Mouse (Mus musculus) forebrain, embryonic 10.5 days (tissue): ENCODE data around the gene Sec1. TPM values are rescaled to one million over a fixed set of nuclear protein-coding genes. Genes with fewer than 3 reads are reported as not detected.

Experiments
- DNase-seq: peaks from one replicate; pipeline ENCODE4 v3.0.0-alpha.2; 2017; ENCODE audit warnings: low spot score; ENCODE audit errors: extremely low spot score
- H3K27ac ChIP-seq: fragments of 300-500 bp; sonication (generic); 2 replicates; pipeline ENCODE4 v1.5.1; 2016; ENCODE audit warnings: mild to moderate bottlenecking
- H3K27me3 ChIP-seq: fragments of 300-500 bp; sonication (generic); 2 replicates; pipeline ENCODE4 v1.6.1; 2016; ENCODE audit warnings: mild to moderate bottlenecking; ENCODE audit not compliant: poor library complexity, severe bottlenecking
- H3K36me3 ChIP-seq: fragments of 300-500 bp; sonication (generic); replicated peaks from 2 replicates; pipeline ENCODE4 v1.6.1; 2016; ENCODE audit warnings: mild to moderate bottlenecking, moderate library complexity
- H3K4me1 ChIP-seq: fragments of 300-500 bp; sonication (generic); 2 replicates; pipeline ENCODE4 v1.6.1; 2016
- H3K4me3 ChIP-seq: fragments of 300-500 bp; sonication (generic); 2 replicates; pipeline ENCODE4 v1.5.1; 2016; ENCODE audit warnings: mild to moderate bottlenecking, moderate library complexity
- H3K9me3 ChIP-seq: fragments of 300-500 bp; sonication (generic); 2 replicates; pipeline ENCODE4 v1.6.1; 2016; ENCODE audit warnings: mild to moderate bottlenecking, moderate library complexity
- WGBS: fragments of 180-500 bp; shearing (Covaris S2); methylation state at CpG from one replicate; pipeline ENCODE4 v1.1.7; 2016; 5-methylcytosine and 5-hydroxymethylcytosine counted together
- polyA plus RNA-seq: library from polyadenylated mRNA; unstranded; fragments of >200 nt; fragmentation: Nextera tagmentation; extraction: Ambion mirVana; gene quantifications from 2 replicates; pipeline ENCODE4 v1.2.1, GENCODE M21; 2016

Gene Sec1
- polyA plus RNA-seq, 1 experiment from 2014 or later = 0.78 TPM

GRCm38 (mm10) chr7:45723781-45724180 lies 29.6 kb upstream of the Sec1 start:
- H3K4me3 ChIP-seq = no peak overlapping the region
- DNase-seq = no peak
- H3K9me3 ChIP-seq = no peaks in the 10 kb centered on the region
- H3K27me3 ChIP-seq = no peaks in the 10 kb centered on the region
- peaks cover 23% of the 10 kb centered on the region for H3K4me1 ChIP-seq
- 93% methylated on average over 14 of the region's 14 CpGs for WGBS
- H3K36me3 ChIP-seq = peaks cover 100% of the 10 kb centered on the region
- no peak overlapping the region for H3K27ac ChIP-seq

DNA sequence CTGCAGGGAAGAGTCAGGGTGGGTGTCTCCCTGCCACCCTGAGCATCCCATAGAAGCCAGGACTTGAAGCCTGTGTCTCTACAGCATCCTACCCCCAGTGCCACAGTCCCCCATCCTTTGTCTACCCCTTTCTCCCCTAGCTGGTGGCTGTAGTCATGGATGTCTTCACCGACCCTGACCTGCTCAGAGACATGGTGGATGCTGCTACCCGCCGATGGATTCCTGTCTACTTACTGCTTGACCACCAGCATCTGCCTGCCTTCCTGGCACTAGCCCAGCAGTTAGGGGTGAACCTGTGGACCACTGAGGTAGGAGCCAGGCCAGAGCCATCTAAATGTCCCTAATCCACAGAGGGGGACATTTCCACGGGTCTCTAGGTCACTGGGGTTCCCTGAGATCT lies 29.1 kb upstream of the Sec1 start:
- no peak overlapping the region for H3K4me3 ChIP-seq
- peaks cover 97% of the 10 kb centered on the region for H3K36me3 ChIP-seq
- H3K4me1 ChIP-seq = peaks cover 25% of the 10 kb centered on the region
- H3K9me3 ChIP-seq = no peaks in the 10 kb centered on the region
- H3K27me3 ChIP-seq = no peaks in the 10 kb centered on the region
- no peak overlapping the region for H3K27ac ChIP-seq
- 91% methylated on average over 4 of the region's 4 CpGs for WGBS
- no peak for DNase-seq

GRCm38 (mm10) chr7:45722348-45722713 lies 28.1 kb upstream of the Sec1 start:
- Histone ChIP-seq H3K36me3 (peaks cover 87% of the 10 kb centered on the region), H3K27me3 (no peaks in the 10 kb centered on the region), H3K27ac (no peak overlapping the region), H3K9me3 (no peaks in the 10 kb centered on the region), H3K4me3 (no peak overlapping the region; the same call in none of the 2 replicates), H3K4me1 (peaks cover 25% of the 10 kb centered on the region)
- 86% methylated on average over 13 of the region's 13 CpGs for WGBS
- DNase-seq = no peak

DNA sequence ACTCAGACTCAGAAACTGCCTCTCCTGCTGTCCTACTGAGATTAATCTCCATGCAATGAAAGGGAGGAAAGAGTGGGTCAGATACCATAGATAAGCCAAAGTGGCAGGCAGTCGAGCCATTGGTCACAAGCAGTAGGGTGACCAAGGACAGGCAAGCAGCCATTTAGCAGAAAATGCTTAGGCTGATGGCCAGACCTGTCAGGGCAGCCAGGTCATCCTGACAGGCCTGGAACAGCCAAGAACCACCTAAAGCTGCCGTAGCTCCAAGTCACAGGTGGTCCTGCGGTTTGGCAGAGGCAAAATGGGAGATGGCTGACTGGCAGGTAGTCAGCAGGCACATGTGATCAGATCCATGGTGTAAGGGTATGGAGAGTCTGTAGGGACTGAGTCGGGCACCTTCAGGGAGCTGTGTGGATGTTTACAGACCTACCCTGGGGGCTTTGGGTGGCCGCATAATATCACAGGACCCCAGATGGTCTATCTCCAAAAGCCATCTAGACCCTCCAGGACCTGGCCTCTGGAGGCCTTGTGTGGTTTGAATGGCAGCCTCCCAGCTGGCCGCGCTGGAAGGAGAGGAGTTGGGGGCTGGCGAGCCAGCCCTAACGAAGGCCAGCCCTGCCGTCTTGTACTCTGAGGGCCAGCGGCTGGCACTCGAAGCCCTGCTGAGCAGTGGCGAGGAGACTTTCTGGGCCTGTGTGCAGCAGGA lies 27.6 kb upstream of the Sec1 start:
- WGBS = 73% methylated on average over 13 of the region's 13 CpGs
- Histone ChIP-seq H3K4me3 (no peak overlapping the region; the same call in 1 of the 2 replicates), H3K27ac (no peak overlapping the region)

DNA sequence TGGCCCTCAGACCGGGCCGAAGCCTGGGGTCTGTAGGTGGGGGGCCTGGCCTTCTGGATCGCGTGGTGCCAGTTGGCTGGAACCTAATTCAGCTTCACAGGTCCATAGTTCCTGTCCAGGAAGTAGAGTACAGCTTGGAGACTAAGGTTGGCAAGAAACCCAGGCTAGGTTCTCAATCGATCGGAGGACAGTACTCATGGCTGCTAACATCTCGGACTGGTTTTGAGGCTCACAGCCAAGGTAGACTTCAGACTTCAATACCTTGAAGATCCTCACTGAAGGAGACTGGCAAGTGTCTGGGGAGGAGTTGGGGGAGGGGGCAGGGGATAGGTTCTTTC lies 27.0 kb upstream of the Sec1 start:
- no peak for DNase-seq
- no peaks in the 10 kb centered on the region for H3K9me3 ChIP-seq
- H3K36me3 ChIP-seq = peaks cover 76% of the 10 kb centered on the region
- 77% methylated on average over 7 of the region's 7 CpGs for WGBS
- H3K27ac ChIP-seq = no peak overlapping the region
- peaks cover 36% of the 10 kb centered on the region for H3K4me1 ChIP-seq
- no peaks in the 10 kb centered on the region for H3K27me3 ChIP-seq
- H3K4me3 ChIP-seq = no peak overlapping the region

More for the DNA sequence above, 27.6 kb upstream of the Sec1 start:
- Histone ChIP-seq H3K4me1 (peaks cover 30% of the 10 kb centered on the region), H3K36me3 (peaks cover 82% of the 10 kb centered on the region), H3K27me3 (no peaks in the 10 kb centered on the region), H3K9me3 (no peaks in the 10 kb centered on the region)
- DNase-seq = no peak

GRCm38 (mm10) chr7:45720413-45721233 lies 26.4 kb upstream of the Sec1 start, which contains the start of gene Fam83e:
TSS of gene Fam83e (plus strand) at chr7:45721212.
- H3K27me3 ChIP-seq = no peaks in the 10 kb centered on the region
- no peak for DNase-seq
- H3K9me3 ChIP-seq = no peaks in the 10 kb centered on the region
- peaks cover 70% of the 10 kb centered on the region for H3K36me3 ChIP-seq
- peaks cover 42% of the 10 kb centered on the region for H3K4me1 ChIP-seq
- no peak within 1 kb of the TSS for H3K27ac ChIP-seq
- WGBS = 85% methylated on average over 14 of the region's 14 CpGs
- peak within 1 kb of the TSS; percentile 96; the same call in 1 of the 2 replicates for H3K4me3 ChIP-seq

DNA sequence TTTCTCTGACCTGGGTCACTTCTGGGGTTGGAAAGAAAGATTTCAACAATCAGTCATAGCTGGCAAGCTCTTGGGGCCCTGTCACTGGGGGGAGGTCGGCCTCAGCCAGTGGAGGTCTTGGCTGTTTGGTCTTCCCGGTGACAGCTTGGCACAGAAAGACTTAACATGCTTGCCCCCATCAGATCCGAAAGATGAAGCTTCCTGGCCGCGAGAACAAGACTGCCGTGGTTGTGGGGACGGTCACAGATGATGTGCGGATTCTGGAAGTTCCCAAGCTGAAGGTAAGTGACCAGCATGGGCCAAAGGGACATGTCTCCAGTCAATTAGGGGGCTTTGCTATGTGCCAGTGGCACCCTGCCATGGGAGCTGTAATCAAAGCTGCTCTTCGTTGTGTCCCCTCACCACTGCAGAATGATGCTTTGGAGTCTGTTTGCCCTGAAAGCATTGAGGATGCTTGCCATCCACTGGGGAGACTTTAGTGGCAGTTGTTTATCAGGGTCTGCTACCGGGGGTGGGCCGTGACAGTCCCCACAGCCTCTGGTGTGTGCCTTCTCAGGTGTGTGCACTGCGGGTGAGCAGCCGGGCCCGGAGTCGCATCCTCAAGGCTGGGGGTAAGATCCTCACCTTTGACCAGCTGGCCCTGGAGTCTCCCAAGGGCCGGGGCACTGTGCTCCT lies 25.7 kb upstream of the Sec1 start:
- Histone ChIP-seq H3K4me1 (peaks cover 49% of the 10 kb centered on the region), H3K9me3 (no peaks in the 10 kb centered on the region), H3K27ac (0 out of 2 replicates have a peak overlapping the region, but pooled peaks have one; percentile 98), H3K36me3 (peaks cover 63% of the 10 kb centered on the region), H3K27me3 (no peaks in the 10 kb centered on the region), H3K4me3 (peak overlapping the region; percentile 96)
- WGBS = 94% methylated on average over 16 of the region's 16 CpGs
- DNase-seq = no peak

- H3K4me1 ChIP-seq = peaks cover 56% of the 10 kb centered on the region
- H3K36me3 ChIP-seq = peaks cover 56% of the 10 kb centered on the region
- 87% methylated on average over 10 of the region's 10 CpGs for WGBS
- H3K9me3 ChIP-seq = no peaks in the 10 kb centered on the region
- no peaks in the 10 kb centered on the region for H3K27me3 ChIP-seq
- peak overlapping the region; percentile 96 for H3K4me3 ChIP-seq
- DNase-seq = no peak
- peak overlapping the region; percentile 98 for H3K27ac ChIP-seq
Measured at GRCm38 (mm10) chr7:45719180-45719579, 25.0 kb upstream of the Sec1 start.

DNA sequence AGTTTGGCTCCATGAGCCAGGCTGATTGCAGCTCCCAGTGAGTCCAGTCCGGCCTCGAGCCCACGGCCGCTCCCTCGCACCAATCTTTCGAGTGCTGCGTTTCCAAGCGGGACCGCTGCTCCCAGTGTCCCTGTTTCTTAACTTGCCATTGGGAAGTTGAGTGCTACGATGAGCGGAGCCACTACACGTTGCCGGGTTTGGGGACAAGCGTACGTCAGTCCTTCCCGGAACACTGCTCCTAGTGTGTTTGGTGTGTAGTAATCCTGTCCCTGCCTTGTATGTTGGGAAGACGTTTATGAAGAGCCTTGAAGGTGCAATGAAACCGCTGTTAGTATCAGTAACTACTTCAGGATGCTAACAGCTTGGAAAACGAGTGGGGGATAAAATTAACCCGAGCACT lies 24.1 kb upstream of the Sec1 start:
- Histone ChIP-seq H3K27ac (peak overlapping the region; percentile 98), H3K9me3 (no peaks in the 10 kb centered on the region), H3K27me3 (no peaks in the 10 kb centered on the region), H3K4me3 (peak overlapping the region; percentile 96), H3K36me3 (peaks cover 52% of the 10 kb centered on the region), H3K4me1 (peaks cover 63% of the 10 kb centered on the region)
- DNase-seq = no peak
- under 1% methylated on average over 20 of the region's 20 CpGs for WGBS

- H3K9me3 ChIP-seq = no peaks in the 10 kb centered on the region
- peak within 1 kb of the TSS; percentile 98 for H3K27ac ChIP-seq
- H3K27me3 ChIP-seq = no peaks in the 10 kb centered on the region
- peaks cover 52% of the 10 kb centered on the region for H3K36me3 ChIP-seq
- peak within 1 kb of the TSS; percentile 96 for H3K4me3 ChIP-seq
- WGBS = under 1% methylated on average over 41 of the region's 41 CpGs
- peak; percentile 98 for DNase-seq
- peaks cover 64% of the 10 kb centered on the region for H3K4me1 ChIP-seq
Measured at GRCm38 (mm10) chr7:45717918-45718297, 23.7 kb upstream of the Sec1 start, which contains the start of gene Sphk2. TSS of gene Sphk2 (minus strand) at chr7:45718002.

- H3K4me1 ChIP-seq = peaks cover 69% of the 10 kb centered on the region
- H3K27me3 ChIP-seq = no peaks in the 10 kb centered on the region
- no peak for DNase-seq
- no peaks in the 10 kb centered on the region for H3K9me3 ChIP-seq
- 12% methylated on average over 31 of the region's 31 CpGs for WGBS
- peak overlapping the region; percentile 98 for H3K27ac ChIP-seq
- H3K36me3 ChIP-seq = peaks cover 52% of the 10 kb centered on the region
- peak overlapping the region; percentile 96 for H3K4me3 ChIP-seq
Measured at GRCm38 (mm10) chr7:45716952-45717917, 23.0 kb upstream of the Sec1 start.

DNA sequence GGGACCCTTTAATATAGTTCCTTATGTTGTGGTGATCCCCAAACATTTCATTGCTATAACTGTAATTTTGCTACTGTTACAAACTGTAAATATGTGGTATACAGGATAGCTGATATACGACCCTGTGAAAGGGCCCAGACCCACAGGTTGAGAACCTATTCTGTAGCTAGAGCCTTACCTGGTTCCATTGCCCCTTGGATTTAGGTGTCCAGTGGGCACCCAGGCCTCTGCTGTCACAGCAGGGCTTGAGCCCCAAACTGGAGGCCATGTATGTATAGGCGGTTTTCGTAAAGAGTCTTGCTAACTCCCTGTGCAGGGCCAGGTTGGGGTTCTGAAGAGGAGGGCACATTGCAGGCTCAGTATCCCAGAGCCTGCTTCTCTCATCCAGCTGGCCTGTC lies 22.3 kb upstream of the Sec1 start:
- H3K4me1 ChIP-seq = peaks cover 70% of the 10 kb centered on the region
- peaks cover 52% of the 10 kb centered on the region for H3K36me3 ChIP-seq
- peak overlapping the region; percentile 96 for H3K4me3 ChIP-seq
- DNase-seq = no peak
- 86% methylated on average over 3 of the region's 3 CpGs for WGBS
- no peaks in the 10 kb centered on the region for H3K9me3 ChIP-seq
- no peaks in the 10 kb centered on the region for H3K27me3 ChIP-seq
- H3K27ac ChIP-seq = no peak overlapping the region
